10 mouse cellular contexts compared by ENCODE assay signal in the genomic region with DNA sequence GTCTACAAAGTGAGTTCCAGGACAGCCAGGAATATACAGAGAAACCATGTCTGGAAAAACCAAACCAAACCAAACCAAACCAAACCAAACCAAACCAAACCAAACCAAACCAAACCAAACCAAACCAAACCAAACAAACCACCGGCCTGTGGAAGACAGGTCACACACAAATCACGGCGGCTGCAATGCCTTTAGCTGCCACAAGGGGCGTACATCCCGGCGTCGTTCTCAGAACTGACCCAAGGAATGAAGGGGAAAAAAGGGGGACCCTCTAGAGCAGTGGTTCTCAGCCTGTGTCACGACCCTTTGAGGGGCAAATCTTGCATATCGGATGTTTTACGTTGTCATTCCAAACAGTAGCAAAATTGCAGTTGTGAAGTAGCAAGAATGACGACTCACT. TPM values are rescaled to one million over a fixed set of nuclear protein-coding genes. Genes with fewer than 3 reads are reported as not detected.
A peak's percentile ranks its signal among the peaks of the same experiment; 100 is the strongest.
DNase-seq lines count a peak whose midpoint lies in the region; ATAC-seq and TF ChIP-seq lines count a peak whose summit lies in the region.
"Had no signal": no experiment of that assay in that cellular context is flagged by ENCODE, and none has a peak within 500 bp of the region (broad histone marks: within the 10 kb centered on the region; RNA-seq: fewer than 3 reads in every experiment).

No protein-coding gene starts in this region.

- H3K36me3 ChIP-seq in intestine, embryonic 14.5 days (ENCODE audit: control insufficient read depth, insufficient read depth, low read length): no peaks in the 10 kb centered on the region
- no peaks in the 10 kb centered on the region for H3K36me3 ChIP-seq in intestine, embryonic 15.5 days
- H3K36me3 ChIP-seq in liver, postnatal 0 days (replicated peaks; ENCODE audit: insufficient read depth, low read length): no peaks in the 10 kb centered on the region
- H3K36me3 ChIP-seq: embryonic facial prominence, embryonic 12.5 days; neural tube, embryonic 12.5 days had no signal

- peak; percentile 77 for TF ChIP-seq CTCF in liver, postnatal 0 days (IDR thresholded peaks at IDR 0.05; ENCODE audit: low read depth)

- DNase-seq in intestine, embryonic 14.5 days (ENCODE audit: low spot score): peak; percentile 67
- peak; percentile 47 for DNase-seq in urinary bladder, postnatal 25 days (ENCODE audit: low spot score)
- no peak for DNase-seq in urinary bladder, postnatal 10 days (ENCODE audit: low spot score)
- peak; percentile 56 to 65 for DNase-seq in cerebellum, postnatal 36 days
- DNase-seq in liver, postnatal 0 days: peak; percentile 45
- DNase-seq in testis, postnatal 10 days (ENCODE audit: low spot score): peak; percentile 84
- no peak for DNase-seq in layer of hippocampus, adult 9-10 months (ENCODE audit: low spot score)

- no peak for ATAC-seq in intestine, embryonic 14.5 days (replicated peaks; ENCODE audit: low FRiP score, low TSS enrichment, low read depth)
- ATAC-seq in intestine, embryonic 15.5 days: no peak
- ATAC-seq in liver, postnatal 0 days: no peak

- TF ChIP-seq EP300 in liver, postnatal 0 days (IDR thresholded peaks at IDR 0.05; ENCODE audit: low read depth): no peak

- no peak overlapping the region for H3K9ac ChIP-seq in intestine, embryonic 14.5 days (ENCODE audit: low read length)
- H3K9ac ChIP-seq in intestine, embryonic 15.5 days: no peak overlapping the region
- H3K9ac ChIP-seq in liver, postnatal 0 days (replicated peaks): no peak overlapping the region
- H3K9ac ChIP-seq: embryonic facial prominence, embryonic 12.5 days; neural tube, embryonic 12.5 days had no signal

- H3K4me3 ChIP-seq in intestine, embryonic 14.5 days (ENCODE audit: low read depth, low read length): no peak overlapping the region
- H3K4me3 ChIP-seq in intestine, embryonic 15.5 days (replicated peaks): no peak overlapping the region
- no peak overlapping the region for H3K4me3 ChIP-seq in liver, postnatal 0 days (ENCODE audit: low read depth, low read length)
- H3K4me3 ChIP-seq: embryonic facial prominence, embryonic 12.5 days; neural tube, embryonic 12.5 days had no signal

- H3K9me3 ChIP-seq in intestine, embryonic 14.5 days (ENCODE audit: control insufficient read depth, low read length): no peaks in the 10 kb centered on the region
- no peaks in the 10 kb centered on the region for H3K9me3 ChIP-seq in intestine, embryonic 15.5 days
- H3K9me3 ChIP-seq in liver, postnatal 0 days (ENCODE audit: low read length): peaks cover 2% of the 10 kb centered on the region; the same call in 1 of the 2 replicates
- H3K9me3 ChIP-seq: embryonic facial prominence, embryonic 12.5 days; neural tube, embryonic 12.5 days had no signal

- H3K27ac ChIP-seq in intestine, embryonic 14.5 days (ENCODE audit: low read depth): no peak overlapping the region
- H3K27ac ChIP-seq in intestine, embryonic 15.5 days: no peak overlapping the region
- no peak overlapping the region for H3K27ac ChIP-seq in liver, postnatal 0 days (ENCODE audit: low read depth)
- H3K27ac ChIP-seq: embryonic facial prominence, embryonic 12.5 days; neural tube, embryonic 12.5 days had no signal

- 41% methylated on average over 11 of the region's 11 CpGs for WGBS in intestine, embryonic 14.5 days
- 35% methylated on average over 11 of the region's 11 CpGs for WGBS in intestine, embryonic 15.5 days
- 36% methylated on average over 11 of the region's 11 CpGs for WGBS in liver, postnatal 0 days (ENCODE audit: insufficient replicate concordance)

- H3K4me2 ChIP-seq in intestine, embryonic 14.5 days (ENCODE audit: low read length): no peak overlapping the region
- no peak overlapping the region for H3K4me2 ChIP-seq in intestine, embryonic 15.5 days (replicated peaks)
- H3K4me2 ChIP-seq in liver, postnatal 0 days (ENCODE audit: low read depth, low read length): no peak overlapping the region
- H3K4me2 ChIP-seq: embryonic facial prominence, embryonic 12.5 days; neural tube, embryonic 12.5 days had no signal

- H3K27me3 ChIP-seq in intestine, embryonic 14.5 days (replicated peaks; ENCODE audit: control insufficient read depth, insufficient read depth, low read length): no peaks in the 10 kb centered on the region
- no peaks in the 10 kb centered on the region for H3K27me3 ChIP-seq in intestine, embryonic 15.5 days (replicated peaks)
- H3K27me3 ChIP-seq in liver, postnatal 0 days (ENCODE audit: insufficient read depth, low read length): no peaks in the 10 kb centered on the region
- H3K27me3 ChIP-seq: embryonic facial prominence, embryonic 12.5 days; neural tube, embryonic 12.5 days had no signal

- no peaks in the 10 kb centered on the region for H3K4me1 ChIP-seq in intestine, embryonic 14.5 days (replicated peaks; ENCODE audit: control insufficient read depth, insufficient read depth, low read length)
- no peaks in the 10 kb centered on the region for H3K4me1 ChIP-seq in intestine, embryonic 15.5 days (replicated peaks)
- H3K4me1 ChIP-seq in liver, postnatal 0 days (ENCODE audit: insufficient read depth): no peaks in the 10 kb centered on the region
- H3K4me1 ChIP-seq: neural tube, embryonic 12.5 days had no signal

RNA-seq across cellular contexts. Expression of a gene that starts 12.8 kb away (rescaled TPM):
- polyA plus RNA-seq in intestine, embryonic 14.5 days (2014; fragmentation: Nextera tagmentation; extraction: Ambion mirVana): 9.0 and 10.2 TPM in 2 replicates
- polyA plus RNA-seq in intestine, embryonic 15.5 days (2015; fragmentation: Nextera tagmentation; extraction: Ambion mirVana): 8.5 and 9.0 TPM in 2 replicates
- 2.2 and 2.3 TPM in 2 replicates for polyA plus RNA-seq in liver, postnatal 0 days (2015; fragmentation: Nextera tagmentation; extraction: Ambion mirVana)

Comparison
In these comparisons a context has a peak if more than half of its experiments do, and no peak if none do; other contexts are left out.
1. DNase-seq: peak in intestine, embryonic 14.5 days (single experiment), urinary bladder, postnatal 25 days (single experiment), cerebellum, postnatal 36 days (2 of 2), liver, postnatal 0 days (single experiment) and testis, postnatal 10 days (single experiment); none in urinary bladder, postnatal 10 days (single experiment) and layer of hippocampus, adult 9-10 months (single experiment).